Mouse (Mus musculus): ENCODE measurements around the gene Rps6kc1.

Gene Rps6kc1

GRCm38 (mm10) chr1:190901082-190901481 is 10.5 kb downstream of the Rps6kc1 start:
- no peak for DNase-seq (ENCODE audit: low spot score)

- DNase-seq (ENCODE audit: low spot score), result no peak
Measured at GRCm38 (mm10) chr1:190898899-190899575, 12.5 kb downstream of the Rps6kc1 start.

- DNase-seq (ENCODE audit: low spot score), result no peak
Measured at GRCm38 (mm10) chr1:190898186-190898585, 13.4 kb downstream of the Rps6kc1 start.

- DNase-seq (ENCODE audit: low spot score), result no peak
Measured at GRCm38 (mm10) chr1:190893559-190894167, 17.9 kb downstream of the Rps6kc1 start.

GRCm38 (mm10) chr1:190888646-190889045 is 22.9 kb downstream of the Rps6kc1 start:
- DNase-seq (ENCODE audit: low spot score), result no peak

DNA sequence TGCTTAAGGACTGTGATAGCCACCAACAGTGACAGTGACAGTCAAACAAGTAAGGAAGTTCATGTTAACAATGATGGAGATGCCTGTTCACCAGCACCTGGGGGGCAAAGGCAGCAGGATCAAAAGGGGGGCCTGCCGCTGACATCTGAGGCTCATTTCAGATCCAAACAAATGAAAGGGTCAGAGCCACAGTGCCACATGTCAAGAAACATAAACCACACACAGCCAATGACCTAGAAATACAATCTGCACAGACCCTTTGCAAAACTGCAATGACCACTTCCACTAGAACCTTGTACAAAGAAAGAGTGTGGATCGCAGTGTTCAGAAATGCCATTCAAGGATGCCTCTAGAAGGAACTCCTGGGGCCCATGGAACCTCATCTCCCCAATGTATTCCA is 23.5 kb downstream of the Rps6kc1 start:
- no peak for DNase-seq (ENCODE audit: low spot score)

- DNase-seq (ENCODE audit: low spot score), result no peak
Measured at GRCm38 (mm10) chr1:190886014-190886413, 25.6 kb downstream of the Rps6kc1 start.

- DNase-seq (ENCODE audit: low spot score), result peak; percentile 57
Measured at GRCm38 (mm10) chr1:190881422-190881821, 30.1 kb downstream of the Rps6kc1 start.

GRCm38 (mm10) chr1:190880638-190881037 is 30.9 kb downstream of the Rps6kc1 start:
- no peak for DNase-seq (ENCODE audit: low spot score)

DNA sequence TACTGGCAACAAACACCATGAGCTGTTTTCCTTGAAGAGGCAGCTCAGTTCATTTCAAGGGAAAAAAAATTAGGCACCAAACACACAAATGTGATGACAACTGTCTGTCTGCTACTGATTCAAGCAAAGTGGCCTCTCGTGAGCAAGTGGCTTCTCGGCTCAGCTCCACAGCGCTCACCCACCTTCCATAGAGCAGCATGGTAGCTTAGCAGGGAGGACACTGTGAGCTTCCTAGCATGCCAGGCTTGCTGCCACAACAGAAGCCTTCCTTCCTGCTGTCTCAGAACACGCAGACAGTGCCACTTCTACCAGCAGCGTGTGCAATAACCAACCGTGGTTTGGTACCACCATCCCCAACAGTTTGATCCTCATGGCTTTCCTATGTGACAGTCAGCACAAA is 35.8 kb downstream of the Rps6kc1 start:
- DNase-seq (ENCODE audit: low spot score), result peak; percentile 61

DNA sequence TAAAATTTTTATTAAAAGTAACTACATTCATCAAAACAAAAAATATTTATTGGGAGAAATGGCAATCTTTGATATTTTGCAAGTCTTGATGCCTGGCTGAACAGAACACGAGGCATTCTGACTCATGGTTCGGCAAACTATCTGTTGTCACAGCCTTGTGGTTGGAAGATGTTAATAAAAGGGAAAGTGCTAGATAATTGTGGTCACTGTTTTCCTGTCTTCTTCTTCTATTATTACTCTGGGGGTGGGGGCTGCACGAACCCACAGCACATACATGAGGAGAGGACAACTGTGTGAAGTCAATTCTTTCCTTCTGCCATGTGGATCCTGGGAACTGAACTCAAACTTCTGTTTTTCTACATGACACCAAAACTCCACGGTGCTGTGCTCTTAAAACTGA is 36.5 kb downstream of the Rps6kc1 start:
- DNase-seq (ENCODE audit: low spot score), result no peak

GRCm38 (mm10) chr1:190871068-190871467 is 40.5 kb downstream of the Rps6kc1 start:
- no peak for DNase-seq (ENCODE audit: low spot score)

DNA sequence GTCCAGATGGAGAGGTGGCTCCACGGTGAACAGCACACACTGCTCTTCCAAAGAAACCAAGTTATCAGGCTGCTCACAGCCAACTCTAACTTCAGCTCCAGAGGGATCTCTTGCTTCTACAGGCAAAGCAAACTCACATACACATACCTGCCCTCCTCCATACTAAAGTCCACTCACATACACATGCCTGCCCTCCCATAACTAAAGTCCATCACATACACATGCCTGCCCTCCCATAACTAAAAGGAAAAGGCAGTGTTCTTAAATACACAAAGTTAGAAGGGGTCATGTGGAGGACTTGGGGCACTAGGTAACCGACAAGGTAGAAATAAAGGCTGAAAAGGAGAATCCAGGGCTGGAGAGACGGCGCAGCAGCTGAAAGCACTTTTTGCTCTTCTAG is 41.6 kb downstream of the Rps6kc1 start:
- no peak for DNase-seq (ENCODE audit: low spot score)

- DNase-seq (ENCODE audit: low spot score), result peak; percentile 26
Measured at GRCm38 (mm10) chr1:190868790-190869189, 42.8 kb downstream of the Rps6kc1 start.

DNA sequence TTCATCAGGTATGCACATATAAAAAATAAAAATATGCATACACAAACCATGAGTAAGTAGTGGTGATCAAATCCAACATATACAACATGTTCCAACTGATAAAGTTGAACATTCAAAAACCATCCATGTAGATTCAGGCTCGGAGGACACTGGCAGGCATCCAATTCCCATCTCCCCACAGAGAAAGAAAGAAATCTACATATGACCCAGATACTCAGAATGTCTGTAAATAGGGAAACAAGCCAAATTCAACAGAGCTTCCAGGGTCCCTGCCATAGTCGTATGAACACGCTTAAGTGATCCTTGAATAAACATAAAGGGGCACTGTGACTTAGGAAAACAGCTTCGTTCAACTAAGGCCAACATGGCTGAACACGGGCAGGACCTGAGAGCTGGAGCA is 49.9 kb downstream of the Rps6kc1 start:
- no peak for DNase-seq (ENCODE audit: low spot score)

GRCm38 (mm10) chr1:190854465-190854864 is 57.1 kb downstream of the Rps6kc1 start:
- DNase-seq (ENCODE audit: low spot score), result no peak

DNA sequence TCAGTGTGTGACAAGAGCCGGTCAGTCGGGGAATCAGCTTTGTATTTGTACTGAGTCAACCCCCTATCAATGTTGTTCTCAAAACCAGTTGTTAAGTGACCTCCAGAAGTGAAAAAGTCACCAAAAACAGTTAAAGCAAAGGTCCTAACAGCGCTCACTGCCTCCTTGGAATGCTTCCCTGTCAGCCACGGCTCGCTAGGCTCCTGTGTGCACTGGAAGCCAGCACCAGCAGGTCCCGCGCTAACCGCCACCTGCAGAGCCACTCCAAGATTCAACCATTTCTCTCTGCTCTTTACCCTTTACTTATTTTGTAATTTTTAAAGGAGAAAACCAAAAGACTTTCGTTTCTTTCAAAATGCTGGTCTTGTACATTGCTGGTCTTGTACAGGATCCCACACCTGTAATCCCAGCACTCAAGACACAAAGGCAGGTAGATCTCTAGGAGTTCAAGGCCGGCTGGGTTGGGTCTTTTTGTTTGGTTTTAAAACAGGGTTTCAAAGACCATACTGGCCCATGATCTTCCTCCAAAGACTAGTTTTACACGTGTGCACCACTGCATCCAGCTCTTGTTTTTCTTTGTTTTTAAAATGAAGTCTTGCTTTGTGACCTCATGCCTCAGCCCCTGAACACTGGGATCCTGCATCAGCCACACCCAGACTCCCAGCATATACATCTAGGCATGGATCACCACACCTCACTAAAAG is 62.3 kb downstream of the Rps6kc1 start:
- DNase-seq (ENCODE audit: low spot score), result no peak

DNA sequence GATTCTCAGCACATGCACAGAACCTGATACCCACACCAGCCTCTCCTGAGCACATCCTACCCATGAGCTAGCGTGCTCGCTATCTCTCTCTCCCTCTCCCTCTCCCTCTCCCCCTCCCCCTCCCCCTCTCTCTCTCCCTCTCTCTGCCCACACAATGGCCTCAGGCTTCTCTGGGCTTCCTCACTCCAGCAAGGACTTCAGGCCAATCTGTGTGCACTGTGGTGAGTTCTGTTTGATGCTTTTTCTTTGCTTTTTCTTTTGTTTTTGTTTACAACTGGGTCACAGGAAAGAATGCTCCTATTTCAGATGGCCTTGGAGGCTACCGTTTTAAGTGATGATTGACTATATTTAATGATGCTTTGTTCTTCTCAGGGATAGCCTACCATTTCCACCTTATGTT is 62.9 kb downstream of the Rps6kc1 start:
- no peak for DNase-seq (ENCODE audit: low spot score)

DNA sequence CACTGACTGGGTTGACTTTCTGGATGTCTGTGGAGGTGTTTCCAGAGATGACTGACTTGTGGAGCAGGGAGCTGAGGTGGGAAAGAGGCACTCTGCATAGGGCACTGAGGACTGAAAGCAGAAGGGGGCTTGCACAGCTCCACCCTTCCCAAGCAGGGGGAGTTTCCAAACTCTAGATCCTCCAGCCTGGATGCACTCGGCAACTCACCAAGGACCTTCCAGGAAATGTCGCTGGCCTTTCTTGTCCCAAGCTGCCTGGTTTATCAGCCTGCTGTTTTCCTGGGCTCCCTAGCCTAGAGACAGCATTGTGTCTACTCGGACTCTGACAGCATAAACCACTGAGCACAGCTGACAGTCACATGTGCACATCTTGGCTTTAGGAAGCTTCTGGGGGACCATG is 64.6 kb downstream of the Rps6kc1 start:
- no peak for DNase-seq (ENCODE audit: low spot score)

GRCm38 (mm10) chr1:190846074-190846730 is 65.4 kb downstream of the Rps6kc1 start:
- DNase-seq (ENCODE audit: low spot score), result peak; percentile 22

GRCm38 (mm10) chr1:190845419-190845818 is 66.2 kb downstream of the Rps6kc1 start:
- no peak for DNase-seq (ENCODE audit: low spot score)

DNA sequence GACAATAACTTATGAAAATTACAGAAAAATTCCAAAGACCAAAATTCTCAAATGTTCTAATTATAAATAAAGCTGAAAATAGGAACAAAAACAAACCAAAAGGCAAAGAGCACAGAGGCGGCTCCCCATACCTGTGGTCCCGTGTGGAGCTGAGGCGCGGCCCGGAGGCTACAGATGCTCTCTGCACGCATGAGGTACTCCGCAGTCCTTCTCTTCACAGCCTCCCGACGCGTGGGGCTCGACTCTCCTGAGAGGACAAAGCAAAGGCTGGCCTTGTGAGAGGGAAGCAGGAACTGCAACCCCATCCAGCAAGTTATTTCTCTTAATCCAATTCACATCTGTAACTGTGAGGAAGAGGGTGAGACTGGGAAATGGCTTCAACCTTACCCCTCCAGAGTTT is 67.2 kb downstream of the Rps6kc1 start:
- DNase-seq (ENCODE audit: low spot score), result no peak

DNA sequence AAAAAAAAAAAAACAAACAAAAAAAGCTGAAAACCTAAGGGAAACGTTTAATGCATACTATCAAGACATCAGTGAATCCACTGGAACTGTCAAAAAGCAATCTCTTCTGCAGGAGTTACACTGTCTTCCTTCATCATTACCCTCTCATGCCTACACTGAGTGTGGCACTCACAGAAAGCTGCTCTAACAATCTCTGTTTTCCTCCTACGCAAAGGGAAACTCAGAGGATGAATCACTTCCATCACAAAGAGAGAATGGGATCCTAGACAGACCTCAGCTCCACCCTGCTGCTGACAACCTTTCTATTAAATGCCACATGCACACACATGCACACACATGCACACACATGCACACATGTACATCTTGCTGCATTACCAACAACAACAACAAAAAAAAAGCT is 75.5 kb downstream of the Rps6kc1 start:
- no peak for DNase-seq (ENCODE audit: low spot score)

All from layer of hippocampus, adult 11-12 months (tissue).